Mouse (Mus musculus) heart, postnatal 10 days (tissue): ENCODE data around the gene Camkmt. TPM values are rescaled to one million over a fixed set of nuclear protein-coding genes. Genes with fewer than 3 reads are reported as not detected.

Source experiments
- DNase-seq, 2 experiments: peaks; one replicate each; pipeline ENCODE4 v3.0.0; 2021
- intact Hi-C: fragments of 180-260 bp; cut with DNase I; formaldehyde crosslinking; loops from one replicate; pipeline ENCODE4 v1.15.1; 2025
- total RNA-seq, 2 experiments: library from RNA; stranded (reverse); gene quantifications; 2 replicates each; pipeline ENCODE4 v1.2.3; 2021

Camkmt gene
- 1 to 10 TPM; 3.7 to 4.4 TPM for total RNA-seq

DNA sequence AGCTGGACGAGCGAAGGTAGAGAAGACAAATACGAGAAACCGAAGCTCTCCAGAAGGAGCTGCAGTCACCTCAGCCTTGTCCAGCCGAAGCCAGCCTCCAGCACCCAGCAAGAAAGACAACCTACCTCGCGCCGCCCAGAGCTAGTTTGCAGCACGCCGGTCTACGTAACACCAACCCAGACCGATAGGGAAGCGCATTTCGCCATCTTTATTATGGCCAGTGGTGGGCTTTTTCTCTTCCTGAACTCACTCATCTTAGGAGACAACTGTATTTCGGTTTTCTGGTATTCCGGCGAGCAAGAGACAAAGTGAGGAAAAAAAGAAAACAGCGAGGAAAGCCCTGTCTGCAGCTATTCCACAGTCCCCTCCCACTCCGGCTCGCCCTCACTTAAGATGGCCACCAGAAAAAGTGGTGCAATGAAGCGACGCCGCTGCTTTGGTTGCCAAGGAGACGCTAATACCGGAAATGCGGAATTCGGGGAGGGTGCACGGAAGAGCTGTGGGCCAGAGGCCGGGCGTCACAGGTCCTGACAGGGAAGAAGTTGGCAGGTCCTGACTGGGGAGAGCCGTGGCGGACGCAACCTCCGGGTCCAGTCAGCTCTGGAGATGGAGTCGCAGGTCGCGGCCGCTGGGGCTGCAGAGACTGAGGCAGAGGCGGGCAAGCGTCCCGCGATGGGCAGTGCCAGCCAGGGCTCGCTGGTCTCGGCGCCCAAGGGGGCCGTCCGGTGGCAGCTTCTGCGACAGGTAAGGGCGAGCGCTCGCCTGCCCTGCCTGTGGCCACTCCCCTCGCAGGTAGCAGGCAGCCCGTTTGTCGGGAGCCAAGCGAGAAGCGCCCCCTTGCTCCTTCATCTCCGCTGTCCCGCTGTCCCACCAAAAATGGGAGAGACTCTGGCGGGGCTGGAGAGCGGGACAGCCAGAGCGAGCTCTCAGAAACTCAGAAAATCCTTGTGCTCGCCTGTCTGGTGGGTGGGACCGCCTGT, at the start of gene Camkmt, which contains the start of gene Prepl:
Camkmt (plus strand) TSS at position 433 of the 980 bp plus-strand sequence.
Prepl (minus strand) TSS at position 122 of the 980 bp plus-strand sequence.
- intact Hi-C loops: loop anchor here (5.0 kb wide), 2 partner anchors 133 to 303 kb away; partner anchors contain the start of gene Ppm1b
- peak; percentile 97 to 98 for DNase-seq

DNA sequence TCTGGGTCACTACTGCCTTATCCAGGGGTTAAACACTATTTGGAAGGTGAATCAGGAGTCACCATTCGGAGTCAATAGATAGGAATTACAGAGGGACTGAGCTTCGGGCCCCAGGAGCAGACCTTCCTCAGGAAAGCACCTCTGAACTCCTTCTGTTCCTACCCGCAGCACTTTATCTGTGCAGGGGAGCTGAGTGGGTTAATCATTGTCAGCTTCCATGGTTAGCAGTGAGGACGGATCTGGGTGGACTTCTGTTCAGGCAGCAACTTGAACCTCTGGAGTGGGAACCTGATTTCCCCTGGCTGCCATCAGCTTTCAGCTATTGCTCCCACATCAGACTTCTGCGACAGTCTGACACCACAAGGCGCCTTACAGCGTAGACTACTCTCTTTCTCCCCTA, 49.4 kb upstream of the Camkmt start:
- no peak for DNase-seq
- intact Hi-C loops: no loop called here

DNA sequence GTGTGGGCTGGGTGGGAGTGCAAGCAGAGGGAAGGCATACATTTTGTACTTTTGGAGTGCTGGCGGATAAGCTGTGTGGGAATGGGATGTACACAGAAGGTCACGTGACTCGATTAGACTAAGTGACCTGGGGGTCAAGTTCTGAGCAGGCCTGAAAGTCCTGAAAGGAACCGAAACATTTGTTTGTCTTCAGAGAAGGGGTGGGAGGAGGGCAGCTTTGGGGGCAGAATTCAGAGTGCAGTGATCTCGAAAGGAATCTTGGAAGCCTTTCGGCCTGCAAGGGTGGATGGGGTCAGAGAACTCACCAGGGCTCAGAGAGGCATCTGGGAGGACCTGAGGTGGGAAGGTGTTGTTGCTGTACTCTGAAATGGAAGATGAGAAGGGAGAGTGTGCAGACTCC, 47.9 kb upstream of the Camkmt start:
- intact Hi-C loops: no loop called here
- no peak for DNase-seq

DNA sequence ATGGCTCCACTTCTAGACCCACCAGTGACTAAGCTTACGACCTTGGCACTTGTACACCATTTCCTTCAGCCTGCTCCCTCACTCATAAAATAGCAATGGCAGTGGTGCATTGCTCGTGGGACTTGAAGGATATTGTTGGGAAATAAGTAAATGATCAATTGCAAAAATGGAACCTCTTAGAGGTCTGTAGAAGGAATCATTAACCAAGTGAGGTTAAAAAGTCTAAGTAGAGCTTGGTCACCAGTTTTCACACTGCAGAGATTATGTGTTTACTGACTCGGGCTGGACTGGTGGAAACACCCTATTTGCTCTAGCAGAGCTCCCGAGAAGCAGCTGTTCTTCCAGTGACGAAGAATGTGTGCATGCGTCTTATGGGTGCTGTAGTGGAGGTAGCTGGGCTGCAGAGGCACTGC, 46.9 kb upstream of the Camkmt start:
- no peak for DNase-seq
- intact Hi-C loops: no loop called here

DNA sequence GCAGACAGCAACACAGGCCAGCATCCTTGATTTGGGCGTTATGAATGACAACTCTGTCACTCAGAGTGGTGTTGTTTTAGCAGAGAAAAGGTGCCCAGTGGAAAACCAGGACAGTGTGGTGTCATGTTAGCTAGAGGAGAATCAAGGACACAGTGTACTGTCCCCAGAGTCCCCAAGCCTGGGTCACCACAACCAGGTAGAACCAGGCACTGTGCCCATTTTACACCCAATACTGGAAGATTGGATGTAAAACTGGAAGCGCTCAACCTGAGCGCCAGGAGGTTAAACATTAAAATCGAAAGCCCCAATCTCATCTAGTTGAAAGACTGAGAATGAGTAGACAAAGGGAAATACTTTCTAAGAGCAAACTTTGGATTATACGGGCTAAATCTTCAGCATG, 45.9 kb upstream of the Camkmt start:
- DNase-seq: no peak
- intact Hi-C loops: no loop called here

DNA sequence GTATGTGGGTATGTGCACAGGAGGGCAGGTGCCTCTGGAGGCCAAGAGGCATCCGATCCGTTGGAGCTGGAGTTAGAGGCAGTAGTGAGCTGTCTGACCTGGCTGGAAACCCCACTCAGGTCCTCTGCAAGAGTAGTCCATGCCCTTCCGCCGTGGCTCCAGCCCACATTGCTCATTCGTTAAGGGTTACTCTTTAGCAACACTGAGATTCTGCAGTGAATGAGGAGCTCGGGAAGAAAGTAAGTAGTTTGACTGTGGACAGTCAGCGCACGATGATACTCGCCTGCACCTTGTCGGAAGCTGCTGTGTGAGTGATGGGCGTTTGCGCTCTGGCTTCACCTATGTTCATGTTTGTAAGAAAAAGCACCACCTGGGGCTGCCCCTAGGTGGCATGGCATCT, 45.2 kb upstream of the Camkmt start:
- intact Hi-C loops: no loop called here
- DNase-seq: no peak

DNA sequence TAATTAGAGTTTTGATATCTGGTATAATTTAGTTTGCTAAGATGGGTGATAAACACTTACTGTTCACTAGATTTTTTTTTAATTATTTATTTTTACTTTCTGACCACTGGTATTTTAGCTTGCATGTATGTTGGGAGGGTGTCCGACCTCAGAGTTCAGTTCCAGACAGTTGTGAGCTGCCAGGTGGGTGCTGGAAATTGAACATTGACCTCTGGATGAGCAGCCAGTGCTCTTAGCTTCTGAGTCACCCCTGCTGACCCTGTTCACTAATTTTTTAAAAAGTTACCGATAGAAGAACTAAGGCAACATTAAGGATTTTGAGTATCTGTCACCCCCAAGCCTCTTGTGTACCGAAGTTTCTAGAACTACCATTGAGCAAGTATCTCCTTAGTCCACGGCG, 42.0 kb upstream of the Camkmt start:
- intact Hi-C loops: no loop called here
- DNase-seq: no peak

DNA sequence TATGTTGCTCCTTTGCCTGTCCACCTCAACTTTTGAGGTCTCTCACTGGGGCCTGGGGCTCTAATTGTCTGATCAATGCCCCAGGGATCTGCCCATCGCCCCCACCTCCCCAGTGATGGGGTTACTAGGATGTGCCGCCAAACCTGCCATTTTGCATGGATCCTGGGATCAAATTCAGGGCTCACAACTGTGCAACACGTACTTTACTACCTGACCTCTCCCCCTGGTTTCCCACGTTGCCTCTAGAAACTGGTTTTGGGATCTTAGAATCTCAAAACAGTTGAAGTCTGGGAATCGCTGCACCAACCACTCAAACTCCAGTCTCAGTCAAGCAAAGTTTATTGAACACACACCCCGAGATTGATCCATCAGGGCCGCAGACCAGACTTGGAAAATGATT, 32.1 kb upstream of the Camkmt start:
- no peak for DNase-seq
- intact Hi-C loops: no loop called here

DNA sequence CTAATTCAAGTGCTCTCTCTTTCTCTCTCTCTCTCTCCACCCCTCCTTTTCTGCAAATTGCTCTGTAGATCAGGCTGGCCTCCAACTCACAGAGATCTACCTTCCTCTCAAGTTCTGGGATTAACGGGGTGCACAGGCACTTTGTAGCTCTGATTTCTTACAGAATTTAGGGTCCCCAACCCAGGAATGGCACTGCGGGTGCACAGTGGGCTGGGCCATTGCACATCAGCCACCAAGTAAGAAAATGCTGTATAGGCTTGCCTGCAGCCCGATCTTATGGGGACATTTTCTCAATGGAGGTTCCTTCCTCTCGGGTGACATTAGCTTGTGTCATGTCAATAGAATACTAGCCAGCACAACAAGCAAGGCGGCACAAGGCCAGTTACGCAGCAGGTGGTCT, 31.2 kb upstream of the Camkmt start:
- DNase-seq: no peak
- intact Hi-C loops: no loop called here

DNA sequence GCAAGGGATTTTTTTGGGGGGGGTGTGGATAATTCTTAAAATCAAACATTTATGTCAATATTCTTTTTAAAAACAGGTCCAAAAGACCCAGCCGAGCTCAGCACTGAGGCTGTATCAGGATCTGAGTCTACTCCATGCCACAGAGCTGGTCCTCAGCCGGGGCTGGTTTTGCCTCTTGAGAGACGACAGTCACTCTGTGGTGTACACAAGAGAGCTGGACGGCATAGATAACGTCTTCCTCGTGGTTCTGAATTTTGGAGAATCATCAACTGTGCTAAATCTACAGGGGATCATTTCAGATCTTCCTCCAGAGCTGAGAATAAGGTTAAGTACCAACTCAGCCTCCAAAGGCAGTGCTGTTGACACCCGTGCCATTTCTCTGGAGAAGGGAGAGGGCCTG, 26.8 kb upstream of the Camkmt start:
- intact Hi-C loops: no loop called here
- no peak for DNase-seq

DNA sequence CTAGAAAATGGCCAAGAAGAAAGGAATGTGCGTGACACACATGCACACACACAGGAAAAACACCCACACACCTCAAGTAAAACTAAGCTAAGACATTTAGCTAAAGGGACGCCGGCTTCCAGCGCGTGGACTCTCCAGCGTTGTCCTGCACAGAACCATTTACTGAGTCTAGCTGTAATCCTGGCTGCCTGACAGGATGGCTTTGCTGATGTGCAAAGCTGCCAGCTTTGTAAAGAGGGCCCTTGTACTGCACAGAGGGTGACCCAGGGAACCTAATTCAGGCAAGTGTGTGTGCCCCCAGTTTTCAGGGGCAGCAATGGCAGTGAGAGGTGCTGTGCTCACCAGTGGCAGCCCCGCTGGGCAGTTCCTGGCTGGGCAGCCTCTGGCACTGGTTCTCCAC, 23.0 kb upstream of the Camkmt start:
- intact Hi-C loops: no loop called here
- DNase-seq: no peak

DNA sequence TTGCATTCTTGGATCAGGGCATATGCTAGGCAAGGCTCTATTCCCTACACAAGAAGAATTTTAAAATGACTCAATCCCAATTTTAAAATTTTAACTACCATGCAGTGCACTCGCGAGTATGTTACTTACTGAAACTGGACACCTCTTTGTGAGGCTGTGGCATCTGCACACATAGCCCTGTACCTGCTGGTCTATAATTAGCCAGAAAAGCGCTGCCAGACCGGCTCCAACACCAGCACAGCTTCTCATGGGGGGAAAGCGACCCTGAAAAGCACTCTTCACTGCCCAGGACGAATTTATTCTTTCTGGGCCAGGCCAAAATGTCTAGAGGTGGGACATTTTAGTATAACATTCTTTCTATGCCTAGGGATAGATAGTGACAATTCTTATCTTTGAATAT, 19.7 kb upstream of the Camkmt start:
- no peak for DNase-seq
- intact Hi-C loops: no loop called here

DNA sequence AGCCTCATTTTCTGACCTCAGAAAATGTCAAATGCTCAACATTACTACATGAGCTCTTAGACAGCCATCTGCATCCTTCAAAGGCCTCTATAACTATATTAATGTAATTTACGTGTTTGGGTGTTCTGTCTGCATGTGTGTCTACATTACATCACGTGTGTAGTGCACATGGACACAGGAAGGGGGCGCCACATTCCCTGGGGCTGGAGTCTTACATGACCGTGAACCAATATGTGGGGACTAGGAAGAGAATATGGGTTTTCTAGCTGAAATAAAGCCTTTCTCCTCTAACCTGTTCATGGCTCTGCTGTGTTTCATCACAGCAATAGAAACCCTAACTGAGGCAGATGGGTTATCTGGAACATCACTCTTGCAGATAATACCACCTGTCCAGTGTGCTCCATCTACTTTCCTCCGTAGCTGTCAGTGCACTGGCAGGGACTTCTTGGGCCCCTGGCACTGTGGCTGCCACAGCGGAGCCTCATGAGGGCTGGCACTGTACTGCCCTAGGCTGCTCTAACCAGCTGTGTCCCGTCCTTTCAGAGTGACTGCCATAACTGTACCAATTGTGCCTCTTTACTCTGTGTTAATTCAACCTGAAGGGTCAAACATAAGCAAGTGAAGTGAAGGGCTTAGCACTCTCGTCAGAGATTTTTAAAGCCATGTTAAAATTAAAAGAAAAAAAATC, 19.1 kb upstream of the Camkmt start:
- intact Hi-C loops: no loop called here
- DNase-seq: no peak

DNA sequence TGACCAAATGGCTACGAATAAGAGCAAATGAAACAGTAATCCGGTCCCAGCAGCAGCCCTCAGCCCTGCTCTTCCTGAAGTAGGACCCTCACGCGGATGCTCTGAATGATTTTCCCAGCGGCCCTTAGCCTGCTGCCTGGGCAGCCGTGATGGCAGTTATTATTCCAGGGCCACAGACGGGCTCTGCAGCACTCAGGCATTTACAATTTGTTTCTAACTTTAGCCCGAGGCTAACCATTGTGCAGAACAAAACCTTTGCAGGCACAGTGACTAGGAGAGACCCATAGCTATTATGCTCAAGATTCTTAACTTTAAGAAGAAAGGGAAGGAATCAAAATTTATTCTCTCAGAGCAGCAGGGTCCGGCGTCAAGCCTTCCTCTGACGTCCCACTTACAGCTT, 18.0 kb upstream of the Camkmt start:
- intact Hi-C loops: no loop called here
- no peak for DNase-seq

DNA sequence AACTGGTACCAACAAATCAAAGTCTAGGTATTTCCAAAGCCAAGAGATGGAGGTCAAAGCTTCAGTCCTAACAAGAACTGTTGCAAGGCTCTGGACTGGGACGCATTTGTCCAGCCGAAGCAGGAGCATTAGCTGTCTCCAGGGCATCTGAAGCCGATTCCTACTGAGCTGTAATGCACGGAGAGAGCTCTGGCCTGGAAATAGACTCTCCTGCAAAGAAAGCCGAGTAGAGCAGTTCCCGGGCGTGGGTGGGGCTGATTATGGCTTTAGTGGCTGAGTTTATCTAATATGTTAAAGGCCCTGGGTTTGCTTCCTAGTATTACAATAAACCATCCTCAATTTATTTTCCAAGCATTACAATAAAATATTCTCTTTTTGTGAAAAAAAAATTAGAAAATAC, 17.1 kb upstream of the Camkmt start:
- intact Hi-C loops: no loop called here
- no peak for DNase-seq

DNA sequence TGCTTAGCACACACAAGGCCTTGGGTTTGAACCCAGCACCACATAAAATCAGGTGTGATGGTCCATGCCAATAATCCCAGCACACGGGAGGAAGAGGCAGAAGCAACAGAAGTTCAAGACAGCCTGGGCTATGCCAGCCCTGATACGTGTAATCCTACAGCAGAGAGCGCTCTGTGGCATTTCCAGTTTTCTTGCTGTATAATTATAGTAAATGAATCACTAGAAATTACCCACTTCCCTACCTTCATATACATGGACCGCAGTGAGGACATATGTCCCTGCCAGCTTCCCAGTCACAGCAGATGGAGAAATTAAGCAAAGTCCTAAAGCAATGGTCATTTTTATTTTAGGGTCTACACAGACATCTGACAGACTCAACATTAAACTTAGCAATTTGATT, 16.3 kb upstream of the Camkmt start:
- intact Hi-C loops: no loop called here
- no peak for DNase-seq

DNA sequence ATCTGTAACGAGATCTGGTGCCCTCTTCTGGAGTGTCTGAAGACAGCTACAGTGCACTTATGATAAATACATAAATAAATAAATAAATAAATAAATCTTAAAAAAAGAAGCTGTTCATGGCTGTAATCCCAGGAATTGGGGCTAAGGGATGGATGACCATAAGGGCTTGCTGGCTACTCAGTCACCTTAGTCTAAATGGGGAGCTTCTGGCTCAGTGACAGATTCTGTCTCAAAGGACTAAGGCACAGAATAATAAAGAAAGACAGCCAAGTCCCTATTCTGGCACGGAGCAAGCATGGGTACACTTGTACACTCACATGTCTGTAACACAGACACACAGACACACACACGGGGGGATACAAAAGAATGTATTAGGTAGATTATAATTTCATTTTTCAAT, 11.1 kb upstream of the Camkmt start:
- intact Hi-C loops: no loop called here
- no peak for DNase-seq

DNA sequence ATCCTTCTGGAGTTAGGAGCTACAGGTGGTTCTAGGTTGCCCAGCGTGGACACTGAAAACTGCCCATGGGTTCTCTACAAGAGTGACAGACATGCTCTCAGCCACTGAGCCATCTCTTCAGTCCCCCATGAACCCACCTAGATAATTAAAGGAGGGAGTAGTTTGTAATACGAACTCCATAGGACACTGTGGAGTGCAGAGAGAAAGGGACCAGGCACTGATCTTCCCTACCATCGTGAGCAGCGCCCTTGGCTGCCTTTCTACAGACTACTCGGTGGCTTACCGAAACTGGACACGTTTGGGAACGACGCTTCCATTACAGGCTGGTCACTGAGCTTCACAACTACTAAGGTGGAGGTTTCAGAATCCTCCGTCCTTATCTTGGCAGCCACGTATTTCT, 9.6 kb upstream of the Camkmt start:
- intact Hi-C loops: no loop called here
- no peak for DNase-seq

DNA sequence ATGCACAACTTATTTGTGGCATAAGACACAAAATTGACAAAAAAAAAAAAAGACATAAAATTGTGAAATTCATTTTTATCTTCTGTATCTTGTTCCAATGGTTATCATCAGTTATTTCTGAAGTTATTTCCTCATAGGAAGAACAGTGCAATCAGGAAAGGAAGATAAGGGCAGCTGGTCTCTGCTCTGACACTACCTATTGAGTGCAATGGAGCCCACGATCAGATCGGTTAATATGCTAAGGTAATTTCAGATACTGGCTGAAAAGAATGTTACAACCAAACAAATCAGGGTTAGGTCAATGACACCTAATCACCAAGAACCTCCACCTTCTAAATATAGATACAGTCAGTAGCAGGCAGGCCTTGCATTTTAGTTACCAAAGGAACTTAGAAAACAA, 5.0 kb upstream of the Camkmt start:
- no peak for DNase-seq
- intact Hi-C loops: loop anchor here (5.0 kb wide), 2 partner anchors 63 to 208 kb away; no protein-coding TSS in a partner anchor

DNA sequence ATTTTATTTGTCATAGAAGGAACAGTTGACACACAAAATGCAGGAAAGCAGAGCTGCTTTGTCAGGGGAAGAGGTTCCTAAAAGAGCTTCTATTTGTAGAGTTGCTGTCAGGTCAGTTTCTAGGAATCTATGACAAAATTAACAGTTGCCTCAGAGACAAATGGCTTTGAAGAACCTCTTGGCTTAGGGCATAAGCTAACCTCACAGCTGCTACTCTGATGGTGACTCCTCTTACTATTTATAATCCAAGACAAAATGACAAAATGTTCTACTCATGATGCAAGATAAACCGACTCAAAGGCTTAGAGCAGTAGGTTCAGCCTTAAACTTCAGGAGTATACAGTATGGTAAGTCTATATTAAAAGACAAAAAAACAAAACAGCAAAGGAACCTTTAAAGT, 3.9 kb upstream of the Camkmt start:
- intact Hi-C loops: loop anchor here (5.0 kb wide), 2 partner anchors 64 to 209 kb away; no protein-coding TSS in a partner anchor
- DNase-seq: peak in 1 of 2 experiments; percentile 41

DNA sequence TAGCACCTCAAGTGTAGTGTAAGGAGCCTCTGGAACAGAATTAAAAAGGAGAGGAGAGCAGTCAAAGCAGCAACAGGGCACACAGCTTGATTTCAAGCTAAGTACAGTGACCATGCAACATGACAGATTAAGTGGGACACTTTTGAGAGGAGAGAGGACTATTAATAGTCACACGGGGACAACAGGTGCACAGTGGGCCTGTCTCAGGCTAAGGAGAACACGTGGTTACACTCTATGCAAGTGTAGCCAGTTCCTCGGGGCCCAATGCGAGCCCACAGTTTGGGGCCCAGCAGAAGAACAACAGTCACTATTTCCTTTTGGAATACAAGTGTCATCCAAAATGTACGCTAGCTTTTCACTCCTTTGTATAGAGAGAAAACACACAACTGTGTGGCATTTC, 2.8 kb upstream of the Camkmt start:
- peak; percentile 43 to 54 for DNase-seq
- intact Hi-C loops: loop anchor here (5.0 kb wide), 2 partner anchors 65 to 210 kb away; no protein-coding TSS in a partner anchor

DNA sequence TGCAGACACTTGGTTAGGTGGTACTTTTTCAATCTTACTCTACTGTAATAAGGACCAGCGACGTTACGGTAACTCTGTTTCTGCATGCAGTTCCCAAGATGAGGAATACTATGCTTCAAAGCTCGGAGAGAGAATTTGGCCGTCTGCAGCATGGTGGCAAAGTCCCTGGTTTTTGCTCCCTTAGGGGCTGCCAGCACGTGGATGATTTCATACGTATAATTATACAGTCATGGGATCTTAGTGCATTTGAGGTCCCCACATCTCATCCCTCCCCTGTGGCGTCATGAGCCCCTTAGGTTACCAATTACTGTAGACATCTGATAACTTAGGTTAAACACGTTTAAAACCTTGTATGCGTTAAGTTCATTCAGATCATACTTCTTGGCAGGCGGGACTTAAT, 2.0 kb upstream of the Camkmt start:
- intact Hi-C loops: loop anchor here (5.0 kb wide), 2 partner anchors 66 to 211 kb away; no protein-coding TSS in a partner anchor
- no peak for DNase-seq
